In genomic region chr17:83136267-83136666, GRCm38 (mm10) we compare ENCODE assay signal across 13 mouse cellular contexts.
"Had no signal": no experiment of that assay in that cellular context is flagged by ENCODE, and none has a peak within 500 bp of the region (broad histone marks: within the 10 kb centered on the region; RNA-seq: fewer than 3 reads in every experiment).

No protein-coding gene starts in this region.

- DNase-seq: kidney, adult 18-20 months; left cerebral cortex, postnatal 4 days; lung, adult 2 months; lung, postnatal 36 days; retina, postnatal 1 day; right cerebral cortex, postnatal 14 days; thymus, adult 2 months; thymus, postnatal 25 days had no signal

- H3K9ac ChIP-seq: liver, embryonic 15.5 days; stomach, embryonic 15.5 days had no signal

- H3K27me3 ChIP-seq: liver, embryonic 15.5 days; stomach, embryonic 15.5 days had no signal

- H3K4me3 ChIP-seq: liver, embryonic 15.5 days; stomach, embryonic 15.5 days had no signal

- H3K36me3 ChIP-seq: liver, embryonic 15.5 days; stomach, embryonic 15.5 days had no signal

- H3K9me3 ChIP-seq: liver, embryonic 15.5 days; stomach, embryonic 15.5 days had no signal

- ATAC-seq: hindbrain, embryonic 16.5 days; lung, postnatal 0 days had no signal

- H3K27ac ChIP-seq: liver, embryonic 15.5 days; stomach, embryonic 15.5 days had no signal

- H3K4me1 ChIP-seq: liver, embryonic 15.5 days had no signal

- H3K4me2 ChIP-seq: liver, embryonic 11.5 days; liver, embryonic 15.5 days; stomach, embryonic 15.5 days had no signal
